Mouse (Mus musculus) stomach, embryonic 16.5 days (tissue): ENCODE results near the gene Clic6. TPM values are rescaled to one million over a fixed set of nuclear protein-coding genes. Genes with fewer than 3 reads are reported as not detected.

Source experiments
- ATAC-seq: fragments of 200-750 bp; cut with Nextera tagmentation; 2 replicates; pipeline ENCODE4 v1.8.0; 2017; ENCODE audit warnings: moderate number of reproducible peaks, moderate TSS enrichment; ENCODE audit not compliant: insufficient read depth, low FRiP score
- H3K27ac ChIP-seq: fragments of 300-500 bp; sonication (generic); 2 replicates; pipeline ENCODE4 v1.5.1; 2014; ENCODE audit warnings: low read length
- H3K27me3 ChIP-seq: fragments of 300-500 bp; sonication (generic); 2 replicates; pipeline ENCODE4 v1.6.1; 2014; ENCODE audit warnings: low read length, control low read depth, mixed read lengths; ENCODE audit not compliant: control insufficient read depth, insufficient read depth
- H3K36me3 ChIP-seq: fragments of 300-500 bp; sonication (generic); 2 replicates; pipeline ENCODE4 v1.6.1; 2014; ENCODE audit warnings: low read length; ENCODE audit not compliant: control insufficient read depth, insufficient read depth
- H3K4me1 ChIP-seq: fragments of 300-500 bp; sonication (generic); 2 replicates; pipeline ENCODE4 v1.6.1; 2014; ENCODE audit warnings: low read length, control low read depth, mixed read lengths; ENCODE audit not compliant: control insufficient read depth, insufficient read depth
- H3K4me2 ChIP-seq: fragments of 300-500 bp; sonication (generic); 2 replicates; pipeline ENCODE4 v1.6.1; 2014; ENCODE audit warnings: low read depth, low read length, mixed read lengths
- H3K4me3 ChIP-seq: fragments of 300-500 bp; sonication (generic); replicated peaks from 2 replicates; pipeline ENCODE4 v1.5.1; 2014; ENCODE audit warnings: mild to moderate bottlenecking, low read length
- H3K9ac ChIP-seq: fragments of 300-500 bp; sonication (generic); 2 replicates; pipeline ENCODE4 v1.6.1; 2014; ENCODE audit warnings: low read length
- H3K9me3 ChIP-seq: fragments of 300-500 bp; sonication (generic); replicated peaks from 2 replicates; pipeline ENCODE4 v1.6.1; 2016; ENCODE audit warnings: low read length, control low read depth; ENCODE audit not compliant: control insufficient read depth
- WGBS: fragments of 180-500 bp; shearing (Covaris S2); extraction: QIAGEN DNeasy Blood & Tissue Kit; methylation state at CpG from one replicate; pipeline ENCODE4 v1.1.7; 2014; 5-methylcytosine and 5-hydroxymethylcytosine counted together
- polyA plus RNA-seq: library from polyadenylated mRNA; unstranded; fragments of >200 nt; fragmentation: Nextera tagmentation; extraction: Ambion mirVana; gene quantifications from 2 replicates; pipeline ENCODE4 v1.2.1, GENCODE M21; 2015

The Clic6 gene
- 17.8 and 20.3 TPM in 2 replicates for polyA plus RNA-seq

DNA sequence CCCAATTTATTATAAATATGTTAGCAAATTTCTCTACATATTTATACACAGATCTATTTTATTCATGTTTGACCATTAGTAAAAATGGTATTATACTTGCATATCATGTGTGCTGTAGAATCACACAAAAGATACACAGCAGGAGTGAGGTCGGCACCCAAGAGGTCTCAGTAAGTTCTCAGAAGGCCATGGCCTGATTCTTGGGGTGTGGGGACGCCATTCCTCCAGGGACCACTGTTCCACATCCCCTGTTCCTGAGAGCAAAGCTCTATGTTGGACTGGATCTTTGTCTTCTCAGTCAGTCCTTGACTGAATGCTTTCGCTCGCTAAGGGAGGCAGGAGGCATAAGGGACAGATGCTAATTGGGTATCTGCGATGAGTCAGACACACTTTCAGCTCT is at the start of gene Clic6:
TSS of gene Clic6 (plus strand) at position 301 of the 400 bp plus-strand sequence.
- Histone ChIP-seq H3K4me3 (no peak within 1 kb of the TSS), H3K9ac (no peak within 1 kb of the TSS), H3K4me2 (no peak within 1 kb of the TSS), H3K4me1 (no peaks in the 10 kb centered on the region), H3K27ac (no peak within 1 kb of the TSS), H3K9me3 (no peaks in the 10 kb centered on the region), H3K27me3 (no peaks in the 10 kb centered on the region), H3K36me3 (no peaks in the 10 kb centered on the region)
- 87% methylated on average over 5 of the region's 5 CpGs for WGBS
- no peak for ATAC-seq

DNA sequence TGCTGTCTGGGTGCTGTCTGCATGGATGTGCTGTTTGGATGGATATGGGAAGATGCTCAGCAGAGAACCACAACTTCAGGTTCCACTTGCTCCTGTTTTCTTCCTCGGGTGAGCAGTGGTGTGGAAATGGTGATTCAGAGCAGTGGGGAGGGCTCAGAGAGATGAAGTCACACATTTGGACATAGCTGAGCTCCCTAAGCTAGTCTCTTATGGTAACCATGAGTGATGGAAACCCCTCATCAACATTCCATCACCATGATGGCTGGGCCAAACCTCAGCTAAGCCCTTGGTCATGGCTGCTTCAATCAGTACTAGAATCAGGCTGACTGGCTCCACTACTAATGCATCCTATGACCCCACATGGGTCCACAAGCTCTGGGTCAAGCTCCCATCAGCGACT is 45.8 kb upstream of the Clic6 start:
- ATAC-seq: no peak
- no peak overlapping the region for H3K4me2 ChIP-seq
- peaks cover 14% of the 10 kb centered on the region for H3K4me1 ChIP-seq
- WGBS: 71% methylated on average over 2 of the region's 2 CpGs
- H3K9ac ChIP-seq: no peak overlapping the region
- no peaks in the 10 kb centered on the region for H3K27me3 ChIP-seq
- no peaks in the 10 kb centered on the region for H3K36me3 ChIP-seq
- no peak overlapping the region for H3K4me3 ChIP-seq
- H3K27ac ChIP-seq: no peak overlapping the region
- H3K9me3 ChIP-seq: no peaks in the 10 kb centered on the region

DNA sequence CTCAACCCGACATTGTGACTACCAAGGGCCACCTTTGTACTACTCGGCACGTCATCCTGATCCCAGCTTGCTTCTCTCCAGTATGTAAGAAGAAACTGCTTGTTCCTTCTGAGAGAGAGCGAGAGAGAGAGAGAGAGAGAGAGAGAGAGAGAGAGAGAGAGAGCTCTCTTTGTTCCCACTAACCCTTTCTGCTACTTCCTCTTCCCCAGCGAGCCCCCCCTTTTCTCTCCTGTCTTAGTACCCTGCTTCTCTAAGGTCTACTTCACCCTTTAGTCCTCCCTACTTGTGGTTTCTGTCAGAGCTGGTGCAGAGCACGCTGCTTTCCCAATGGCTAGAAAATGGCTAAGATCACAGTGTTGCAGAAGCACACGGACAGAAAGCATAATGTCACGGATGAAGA is 45.3 kb upstream of the Clic6 start:
- WGBS: 77% methylated on average over 8 of the region's 8 CpGs
- ATAC-seq: no peak

DNA sequence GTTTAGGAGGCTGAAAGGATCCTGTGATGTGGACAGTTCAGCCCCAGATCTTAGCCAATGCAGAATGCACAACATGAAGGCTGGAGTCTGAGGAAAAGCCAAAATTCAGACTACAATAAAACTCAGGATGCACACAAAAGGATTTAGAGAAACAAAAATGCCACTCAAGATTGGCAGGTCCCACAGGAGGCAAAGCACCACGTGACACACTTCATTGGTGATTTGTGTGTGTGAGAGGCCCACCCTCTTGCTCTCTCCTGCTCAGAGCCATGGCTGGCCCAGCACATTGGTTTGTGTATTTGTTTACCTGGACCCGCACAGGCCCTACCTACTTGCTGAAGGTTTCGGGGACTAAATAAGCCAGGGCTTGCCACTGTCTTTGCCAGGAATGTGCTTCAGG is 44.3 kb upstream of the Clic6 start:
- H3K4me2 ChIP-seq: no peak overlapping the region
- H3K4me3 ChIP-seq: no peak overlapping the region
- H3K4me1 ChIP-seq: peaks cover 14% of the 10 kb centered on the region
- no peaks in the 10 kb centered on the region for H3K36me3 ChIP-seq
- no peak for ATAC-seq
- no peaks in the 10 kb centered on the region for H3K9me3 ChIP-seq
- no peak overlapping the region for H3K27ac ChIP-seq
- H3K27me3 ChIP-seq: no peaks in the 10 kb centered on the region
- H3K9ac ChIP-seq: no peak overlapping the region
- WGBS: 77% methylated on average over 3 of the region's 3 CpGs

More for the DNA sequence above, 45.3 kb upstream of the Clic6 start:
- Histone ChIP-seq H3K4me2 (no peak overlapping the region), H3K27me3 (no peaks in the 10 kb centered on the region), H3K9ac (no peak overlapping the region), H3K36me3 (no peaks in the 10 kb centered on the region), H3K4me3 (no peak overlapping the region), H3K9me3 (no peaks in the 10 kb centered on the region), H3K4me1 (peaks cover 14% of the 10 kb centered on the region), H3K27ac (no peak overlapping the region)

DNA sequence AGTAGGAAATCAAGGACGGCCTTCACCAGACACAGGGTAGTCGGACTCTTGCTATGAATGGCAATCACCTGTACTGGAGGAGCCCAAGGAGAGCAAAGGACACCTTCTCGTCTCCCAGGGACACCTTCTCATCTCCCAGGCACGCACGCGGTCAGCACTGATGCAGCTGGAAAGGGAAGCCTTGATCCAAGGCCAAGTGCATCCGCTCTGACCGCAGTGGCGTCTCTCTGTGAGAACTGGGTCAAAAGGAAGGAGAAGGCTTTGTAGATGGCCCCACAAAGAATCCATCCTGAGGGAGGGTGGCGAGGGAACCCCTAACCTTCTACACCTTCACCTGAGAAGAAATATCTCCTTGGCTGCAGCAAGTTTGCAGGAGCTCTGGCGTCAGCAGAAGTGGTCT is 43.4 kb upstream of the Clic6 start:
- ATAC-seq: no peak
- 91% methylated on average over 11 of the region's 11 CpGs for WGBS

DNA sequence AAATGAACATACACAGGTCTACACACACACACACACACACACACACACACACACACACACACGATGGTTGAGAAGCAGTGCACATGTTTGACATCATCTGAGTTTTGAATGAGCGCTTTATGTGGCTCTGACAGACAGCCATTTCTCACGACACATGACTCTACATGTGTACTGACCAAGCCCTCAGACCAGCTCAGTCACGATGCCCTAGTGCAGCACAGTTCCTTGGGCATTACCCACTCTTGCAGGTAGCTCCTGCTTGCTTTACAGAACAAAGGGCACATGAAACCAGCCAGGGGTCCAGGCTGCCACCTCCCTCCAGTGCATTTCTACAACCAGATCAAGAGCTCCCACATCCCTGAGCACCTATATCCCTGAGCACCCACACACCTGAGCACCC is 42.6 kb upstream of the Clic6 start:
- no peak overlapping the region for H3K4me2 ChIP-seq
- H3K36me3 ChIP-seq: no peaks in the 10 kb centered on the region
- peaks cover 14% of the 10 kb centered on the region for H3K4me1 ChIP-seq
- 74% methylated on average over 4 of the region's 4 CpGs for WGBS
- ATAC-seq: no peak
- no peaks in the 10 kb centered on the region for H3K27me3 ChIP-seq
- H3K4me3 ChIP-seq: no peak overlapping the region
- peak overlapping the region; percentile 61; the same call in 1 of the 2 replicates for H3K27ac ChIP-seq
- no peak overlapping the region for H3K9ac ChIP-seq
- H3K9me3 ChIP-seq: no peaks in the 10 kb centered on the region

More for the DNA sequence above, 43.4 kb upstream of the Clic6 start:
- Histone ChIP-seq H3K4me1 (peaks cover 14% of the 10 kb centered on the region), H3K9ac (no peak overlapping the region), H3K9me3 (no peaks in the 10 kb centered on the region), H3K27me3 (no peaks in the 10 kb centered on the region), H3K27ac (no peak overlapping the region), H3K36me3 (no peaks in the 10 kb centered on the region), H3K4me3 (no peak overlapping the region), H3K4me2 (no peak overlapping the region)

DNA sequence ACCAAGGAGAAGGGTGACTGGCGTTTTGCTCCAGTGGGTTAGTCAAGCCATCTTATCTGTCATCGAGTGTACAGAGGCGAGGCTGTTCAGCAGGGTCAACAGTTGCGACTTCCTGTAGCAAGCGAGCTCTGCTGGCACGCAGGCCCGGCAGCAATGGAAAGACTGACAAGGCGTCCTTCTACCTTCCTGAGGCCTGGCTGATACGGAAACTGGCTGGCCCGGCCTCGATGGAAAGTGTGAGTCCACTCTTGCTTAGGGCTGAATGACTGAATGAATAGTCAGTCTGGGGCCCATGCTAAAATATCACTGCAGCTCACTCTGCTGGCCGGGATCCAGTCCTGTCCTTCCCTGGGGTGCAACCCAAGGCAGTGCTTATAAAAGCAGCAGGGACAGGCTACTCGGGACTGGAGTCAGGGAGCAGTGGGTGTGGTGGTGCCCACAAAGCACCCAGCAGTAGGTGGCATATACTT is 41.9 kb upstream of the Clic6 start:
- ATAC-seq: peak; percentile 75; the same call in 1 of the 2 replicates
- H3K9ac ChIP-seq: peak overlapping the region; percentile 28; the same call in 1 of the 2 replicates
- no peak overlapping the region for H3K4me3 ChIP-seq
- H3K36me3 ChIP-seq: no peaks in the 10 kb centered on the region
- H3K4me1 ChIP-seq: peaks cover 14% of the 10 kb centered on the region
- no peaks in the 10 kb centered on the region for H3K27me3 ChIP-seq
- H3K27ac ChIP-seq: peak overlapping the region; percentile 61
- 47% methylated on average over 13 of the region's 13 CpGs for WGBS
- no peaks in the 10 kb centered on the region for H3K9me3 ChIP-seq
- no peak overlapping the region for H3K4me2 ChIP-seq

DNA sequence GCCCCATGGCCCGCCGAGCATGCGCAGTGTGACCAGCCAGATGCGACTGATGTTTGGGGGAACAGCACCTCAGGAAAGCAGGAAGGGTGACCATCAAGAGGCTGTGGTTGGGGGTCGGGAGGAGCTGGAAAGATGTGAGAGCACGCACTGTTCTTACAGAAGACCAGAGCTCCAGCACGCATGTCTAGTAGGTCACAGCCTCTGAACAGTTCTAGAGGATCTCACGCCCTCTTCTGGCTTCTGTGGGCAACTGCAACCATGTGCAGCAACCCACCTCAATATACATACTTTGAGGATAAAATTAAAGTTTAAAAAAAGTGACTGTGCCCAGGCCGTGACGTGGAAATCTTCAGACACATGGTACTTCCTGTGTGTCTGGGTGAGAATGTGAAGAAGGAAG is 40.2 kb upstream of the Clic6 start:
- no peak for ATAC-seq
- 67% methylated on average over 10 of the region's 10 CpGs for WGBS
- H3K4me2 ChIP-seq: no peak overlapping the region
- no peak overlapping the region for H3K27ac ChIP-seq
- no peaks in the 10 kb centered on the region for H3K36me3 ChIP-seq
- H3K27me3 ChIP-seq: no peaks in the 10 kb centered on the region
- H3K9ac ChIP-seq: no peak overlapping the region
- no peaks in the 10 kb centered on the region for H3K9me3 ChIP-seq
- no peak overlapping the region for H3K4me3 ChIP-seq
- H3K4me1 ChIP-seq: peaks cover 14% of the 10 kb centered on the region

DNA sequence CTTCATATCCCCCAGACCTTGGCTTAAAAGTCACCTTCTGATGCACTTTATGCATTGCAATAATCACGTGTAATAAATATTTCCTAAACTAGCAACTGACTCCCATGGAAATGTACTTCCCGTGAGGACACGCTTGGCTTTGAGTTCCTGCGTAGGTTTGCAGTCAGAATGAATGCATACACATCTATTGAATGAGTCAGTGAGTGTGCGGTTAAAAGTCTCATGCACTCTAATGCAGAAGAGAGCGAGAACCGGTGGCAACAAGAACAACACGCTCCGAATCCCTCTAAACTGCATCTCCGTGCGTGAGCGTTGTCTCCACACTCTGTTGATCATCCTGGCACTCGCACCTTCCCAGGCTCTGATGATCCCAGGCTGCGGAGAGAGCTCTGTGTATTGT is 36.5 kb upstream of the Clic6 start:
- ATAC-seq: no peak
- Histone ChIP-seq H3K9me3 (no peaks in the 10 kb centered on the region), H3K4me1 (peaks cover 1% of the 10 kb centered on the region; the same call in 1 of the 2 replicates), H3K27ac (no peak overlapping the region), H3K36me3 (no peaks in the 10 kb centered on the region; the same call in 1 of the 2 replicates), H3K4me3 (no peak overlapping the region), H3K9ac (no peak overlapping the region), H3K4me2 (no peak overlapping the region), H3K27me3 (no peaks in the 10 kb centered on the region)
- 92% methylated on average over 14 of the region's 14 CpGs for WGBS
